Mouse (Mus musculus): ENCODE data around the gene Gnb1l. TPM values are rescaled to one million over a fixed set of nuclear protein-coding genes. Genes with fewer than 3 reads are reported as not detected.
A peak's percentile ranks its signal among the peaks of the same experiment; 100 is the strongest.

The Gnb1l gene
- total RNA-seq, 2 experiments from 2014 or later = 2.7 to 3.1 TPM

- DNase-seq = peak; percentile 85
Observed at GRCm38 (mm10) chr16:18604267-18604701, 105.8 kb downstream of the Gnb1l start.

DNA sequence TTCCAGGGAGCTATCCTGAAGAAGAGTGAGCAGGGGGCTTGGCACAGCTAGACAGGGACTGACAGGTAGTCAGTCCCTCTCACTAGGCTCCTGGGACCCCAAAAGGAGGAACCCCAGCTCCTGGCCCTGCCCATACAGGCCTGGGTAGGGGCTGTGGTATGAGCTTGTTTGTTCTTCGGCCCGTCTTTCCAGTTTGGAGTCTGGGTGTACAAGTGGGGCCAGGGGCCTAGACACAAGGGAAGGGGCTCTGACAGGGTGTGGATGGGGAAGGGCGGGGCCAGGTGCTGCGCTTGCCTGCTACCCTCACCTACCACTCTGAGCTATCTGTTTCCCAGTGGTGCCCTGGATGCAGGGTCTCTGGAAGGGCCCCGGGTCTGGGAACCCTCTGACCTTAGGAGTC lies 107.2 kb downstream of the Gnb1l start:
- DNase-seq = no peak
- intact Hi-C loops (cut with DNase I; ENCODE audit: low total_unique reads) = no loop called here

More at GRCm38 (mm10) chr16:18604267-18604701, 105.8 kb downstream of the Gnb1l start:
- intact Hi-C loops (cut with DNase I; ENCODE audit: low total_unique reads) = no loop called here

- peak; percentile 59 for DNase-seq
- intact Hi-C loops (cut with DNase I; ENCODE audit: low total_unique reads) = no loop called here
Observed at GRCm38 (mm10) chr16:18608226-18608625, 109.7 kb downstream of the Gnb1l start.

GRCm38 (mm10) chr16:18609099-18609498 lies 110.6 kb downstream of the Gnb1l start:
- intact Hi-C loops (cut with DNase I; ENCODE audit: low total_unique reads) = no loop called here
- no peak for DNase-seq

DNA sequence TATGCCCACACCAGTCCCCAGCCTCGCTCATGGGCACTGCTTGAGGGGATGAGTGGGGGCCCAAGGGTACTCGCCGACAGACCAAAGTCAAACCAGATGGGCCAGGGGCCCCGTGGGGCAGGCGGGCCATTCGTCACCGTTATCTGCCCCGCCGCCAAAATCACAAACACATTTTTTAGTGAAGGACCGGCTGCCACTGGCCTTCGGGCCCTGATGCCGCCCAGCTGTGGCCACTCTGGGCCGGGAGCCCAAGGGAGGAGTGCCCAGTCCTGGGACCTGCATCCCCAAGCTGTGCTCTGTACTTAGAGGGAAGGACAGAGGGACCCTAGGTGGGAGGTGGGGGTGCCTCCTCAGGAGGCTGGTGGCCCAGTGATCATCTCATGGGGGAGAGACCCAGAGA lies 113.2 kb downstream of the Gnb1l start:
- DNase-seq = no peak
- intact Hi-C loops (cut with DNase I; ENCODE audit: low total_unique reads) = loop anchor here (10.0 kb wide), 1 partner anchor 267 kb away; the partner anchor contains the start of genes Arvcf and Tango2

GRCm38 (mm10) chr16:18613301-18613700 lies 114.8 kb downstream of the Gnb1l start:
- DNase-seq = no peak
- intact Hi-C loops (cut with DNase I; ENCODE audit: low total_unique reads) = loop anchor here (10.0 kb wide), 1 partner anchor 268 kb away; the partner anchor contains the start of genes Arvcf and Tango2

Other genes with a start within 250 kb of the Gnb1l start
- 10 to 100 TPM; 28.7 to 42.6 TPM for gene Ranbp1, start 250.0 kb upstream of the Gnb1l start, total RNA-seq (2021)
- gene Gm49776, start 240.4 kb upstream of the Gnb1l start, total RNA-seq (2021) = not detected
- 10 to 100 TPM; 13.9 to 16.3 TPM for gene Dgcr8, start 209.5 kb upstream of the Gnb1l start, total RNA-seq (2021)
- 10 to 100 TPM; 12.1 to 22.7 TPM for gene Tango2, start 150.6 kb upstream of the Gnb1l start, total RNA-seq (2021)
- 10 to 100 TPM; 12.5 to 19.8 TPM for gene Arvcf, start 150.5 kb upstream of the Gnb1l start, total RNA-seq (2021)
- 10 to 100 TPM; 13.4 to 14.4 TPM for gene Txnrd2, start 72.3 kb upstream of the Gnb1l start, total RNA-seq (2021)
- 10 to 100 TPM; 40.7 to 43.1 TPM for gene Comt, start 71.9 kb upstream of the Gnb1l start, total RNA-seq (2021)
- gene Rtl10, start 188 bp downstream of the Gnb1l start, total RNA-seq (2021) = 1 to 10 TPM; 2.6 to 5.3 TPM
- gene Tbx1, start 92.0 kb downstream of the Gnb1l start, total RNA-seq (2021) = 1 to 10 TPM in 1 of 2 experiments, under 1 TPM in 1; 0.78 to 3.1 TPM
- not detected for gene Gp1bb, start 123.7 kb downstream of the Gnb1l start, total RNA-seq (2021)
- 1 to 10 TPM; 1.0 to 1.7 TPM for gene Gm49601, start 127.7 kb downstream of the Gnb1l start, total RNA-seq (2021)
- 1 to 10 TPM; 6.0 to 8.4 TPM for gene Sept5, start 131.2 kb downstream of the Gnb1l start, total RNA-seq (2021)